Comparison of ENCODE assay signal across 22 mouse cellular contexts in the genomic region with DNA sequence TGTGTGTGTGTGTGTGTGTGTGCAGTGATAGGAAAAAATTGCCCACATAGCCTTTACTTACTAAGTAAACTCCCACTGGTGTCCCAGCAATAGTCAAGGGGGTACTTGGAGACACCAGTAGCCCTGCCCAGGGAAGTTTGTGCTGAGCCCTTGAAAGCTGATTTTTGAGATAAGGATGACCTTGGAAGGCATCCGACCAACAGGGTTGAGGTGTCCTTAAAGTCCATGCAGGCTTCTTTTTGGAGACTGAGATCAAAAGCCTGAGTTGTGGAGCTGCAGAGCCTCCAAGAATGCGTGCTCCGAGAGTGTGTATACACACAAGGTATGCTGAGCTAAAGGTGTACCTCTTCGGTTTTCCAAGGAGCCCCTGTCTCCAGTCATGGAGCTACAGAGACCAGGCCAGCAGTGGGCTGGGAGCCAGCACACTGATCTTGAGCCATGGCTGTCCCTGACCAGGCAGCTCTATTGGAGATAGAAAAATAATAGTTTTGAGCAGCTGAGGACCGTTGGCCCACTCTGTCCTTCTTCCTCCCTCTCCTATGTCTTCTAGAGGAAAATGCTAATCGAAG. TPM values are rescaled to one million over a fixed set of nuclear protein-coding genes. Genes with fewer than 3 reads are reported as not detected.
A peak's percentile ranks its signal among the peaks of the same experiment; 100 is the strongest.
DNase-seq lines count a peak whose midpoint lies in the region; ATAC-seq lines count a peak whose summit lies in the region.
"Had no signal": no experiment of that assay in that cellular context is flagged by ENCODE, and none has a peak within 500 bp of the region (broad histone marks: within the 10 kb centered on the region; RNA-seq: fewer than 3 reads in every experiment).

No protein-coding gene starts in this region.

- H3K4me1 ChIP-seq in hindbrain, embryonic 10.5 days (replicated peaks) = 0 out of 2 replicates have a peak, but pooled peaks cover 4% of the 10 kb centered on the region
- H3K4me1 ChIP-seq in hindbrain, embryonic 14.5 days (replicated peaks; ENCODE audit: control insufficient read depth, insufficient read depth, low read length) = no peaks in the 10 kb centered on the region
- no peaks in the 10 kb centered on the region for H3K4me1 ChIP-seq in liver, embryonic 12.5 days
- H3K4me1 ChIP-seq: embryonic facial prominence, embryonic 12.5 days; liver, embryonic 15.5 days; midbrain, embryonic 15.5 days had no signal

- H3K27ac ChIP-seq in hindbrain, embryonic 10.5 days = no peak overlapping the region
- no peak overlapping the region for H3K27ac ChIP-seq in hindbrain, embryonic 14.5 days
- H3K27ac ChIP-seq in liver, embryonic 12.5 days = no peak overlapping the region
- H3K27ac ChIP-seq: embryonic facial prominence, embryonic 12.5 days; liver, embryonic 15.5 days; midbrain, embryonic 15.5 days had no signal

- peaks cover 100% of the 10 kb centered on the region for H3K27me3 ChIP-seq in hindbrain, embryonic 10.5 days (ENCODE audit: insufficient read depth, poor library complexity, severe bottlenecking)
- peaks cover 99% of the 10 kb centered on the region for H3K27me3 ChIP-seq in hindbrain, embryonic 14.5 days (ENCODE audit: control insufficient read depth, insufficient read depth, low read length)
- H3K27me3 ChIP-seq in liver, embryonic 12.5 days (replicated peaks) = peaks cover 100% of the 10 kb centered on the region

- no peaks in the 10 kb centered on the region for H3K36me3 ChIP-seq in hindbrain, embryonic 10.5 days
- H3K36me3 ChIP-seq in hindbrain, embryonic 14.5 days (replicated peaks; ENCODE audit: control insufficient read depth, insufficient read depth) = no peaks in the 10 kb centered on the region
- no peaks in the 10 kb centered on the region for H3K36me3 ChIP-seq in liver, embryonic 12.5 days
- H3K36me3 ChIP-seq: embryonic facial prominence, embryonic 12.5 days; liver, embryonic 15.5 days; midbrain, embryonic 15.5 days had no signal

- H3K9me3 ChIP-seq in hindbrain, embryonic 10.5 days = no peaks in the 10 kb centered on the region
- H3K9me3 ChIP-seq in hindbrain, embryonic 14.5 days (ENCODE audit: control insufficient read depth, low read length) = no peaks in the 10 kb centered on the region
- no peaks in the 10 kb centered on the region for H3K9me3 ChIP-seq in liver, embryonic 12.5 days (replicated peaks)
- H3K9me3 ChIP-seq: embryonic facial prominence, embryonic 12.5 days; liver, embryonic 15.5 days; midbrain, embryonic 15.5 days had no signal

- H3K9ac ChIP-seq in hindbrain, embryonic 14.5 days = no peak overlapping the region
- H3K9ac ChIP-seq in liver, embryonic 12.5 days = no peak overlapping the region
- H3K9ac ChIP-seq: embryonic facial prominence, embryonic 12.5 days; liver, embryonic 15.5 days; midbrain, embryonic 15.5 days had no signal

- H3K4me3 ChIP-seq in hindbrain, embryonic 10.5 days = no peak overlapping the region
- H3K4me3 ChIP-seq in hindbrain, embryonic 14.5 days (replicated peaks; ENCODE audit: low read length) = no peak overlapping the region
- H3K4me3 ChIP-seq in liver, embryonic 12.5 days = no peak overlapping the region
- H3K4me3 ChIP-seq: embryonic facial prominence, embryonic 12.5 days; erythroblast, embryonic 14.5 days; liver, embryonic 15.5 days; midbrain, embryonic 15.5 days had no signal

- no peak for ATAC-seq in hindbrain, embryonic 14.5 days (ENCODE audit: low FRiP score)
- no peak for ATAC-seq in liver, embryonic 12.5 days
- ATAC-seq: forebrain, embryonic 14.5 days; inflammation-experienced regulatory T-cells, adult 6 months; midbrain, embryonic 15.5 days had no signal

- WGBS in hindbrain, embryonic 10.5 days = 10% methylated on average over 6 of the region's 6 CpGs
- 5% methylated on average over 6 of the region's 6 CpGs for WGBS in hindbrain, embryonic 14.5 days
- WGBS in liver, embryonic 12.5 days (ENCODE audit: insufficient replicate concordance) = 13% methylated on average over 6 of the region's 6 CpGs

- peak; percentile 31 for DNase-seq in hindbrain, embryonic 10.5 days (ENCODE audit: low spot score)
- no peak for DNase-seq in hindbrain, embryonic 14.5 days (ENCODE audit: low spot score)
- DNase-seq in kidney, adult 9 months = peak; percentile 22
- DNase-seq in kidney, postnatal 4 days = no peak
- peak; percentile 73 for DNase-seq in adrenal gland, postnatal 25 days
- DNase-seq in kidney, postnatal 14 days = peak; percentile 29
- DNase-seq in spleen, postnatal 14 days (ENCODE audit: low spot score in 2 of 2) = no peak
- DNase-seq: cerebellum, adult 11-12 months; gastrocnemius, postnatal 25 days had no signal

- H3K4me2 ChIP-seq in hindbrain, embryonic 14.5 days (replicated peaks) = no peak overlapping the region
- no peak overlapping the region for H3K4me2 ChIP-seq in liver, embryonic 12.5 days
- H3K4me2 ChIP-seq: embryonic facial prominence, embryonic 12.5 days; liver, embryonic 15.5 days; midbrain, embryonic 15.5 days had no signal

RNA-seq across cellular contexts. Expression of a gene that starts 8.9 kb away (rescaled TPM):
- not detected in 2 replicates for polyA plus RNA-seq in hindbrain, embryonic 10.5 days (2016; fragmentation: Nextera tagmentation; extraction: Ambion mirVana)
- 10.7 and 22.4 TPM in 2 replicates for polyA plus RNA-seq in hindbrain, embryonic 14.5 days (2014; fragmentation: Nextera tagmentation; extraction: Ambion mirVana)
- total RNA-seq in adrenal gland, postnatal 25 days (2021) = 202 and 263 TPM in 2 replicates
- not detected in 2 replicates for polyA plus RNA-seq in liver, embryonic 12.5 days (2016; fragmentation: Nextera tagmentation; extraction: Ambion mirVana)
- total RNA-seq: heart, adult 8-10 months; layer of hippocampus, adult 18-20 months; layer of hippocampus, postnatal 25 days; left cerebral cortex, postnatal 10 days had no signal
- polyA plus RNA-seq: erythroblast, embryonic 14.5 days; forebrain, embryonic 14.5 days; heart, embryonic 16.5 days; inflammation-experienced regulatory T-cells, adult 6 months; liver, embryonic 15.5 days; midbrain, embryonic 15.5 days had no signal

RNA-seq across cellular contexts. Expression of a gene that starts 19.4 kb away (rescaled TPM):
- polyA plus RNA-seq in hindbrain, embryonic 10.5 days (2016; fragmentation: Nextera tagmentation; extraction: Ambion mirVana) = 0.08 TPM in 1 of 2 replicates, not detected in the other
- polyA plus RNA-seq in hindbrain, embryonic 14.5 days (2014; fragmentation: Nextera tagmentation; extraction: Ambion mirVana) = 41.2 and 50.6 TPM in 2 replicates
- total RNA-seq in adrenal gland, postnatal 25 days (2021) = 84.9 and 94.6 TPM in 2 replicates
- polyA plus RNA-seq in liver, embryonic 12.5 days (2016; fragmentation: Nextera tagmentation; extraction: Ambion mirVana) = not detected in 2 replicates
- total RNA-seq: heart, adult 8-10 months; hematopoietic stem cell, adult 5-6 weeks; layer of hippocampus, adult 18-20 months; layer of hippocampus, postnatal 25 days; left cerebral cortex, postnatal 10 days had no signal
- polyA plus RNA-seq: embryonic facial prominence, embryonic 12.5 days; erythroblast, embryonic 14.5 days; forebrain, embryonic 14.5 days; heart, embryonic 16.5 days; inflammation-experienced regulatory T-cells, adult 6 months; liver, embryonic 15.5 days; midbrain, embryonic 15.5 days had no signal

RNA-seq across cellular contexts. Expression of a gene that starts 24.1 kb away (rescaled TPM):
- not detected in 2 replicates for polyA plus RNA-seq in hindbrain, embryonic 10.5 days (2016; fragmentation: Nextera tagmentation; extraction: Ambion mirVana)
- 40.8 and 45.6 TPM in 2 replicates for polyA plus RNA-seq in hindbrain, embryonic 14.5 days (2014; fragmentation: Nextera tagmentation; extraction: Ambion mirVana)
- 54.7 and 58.6 TPM in 2 replicates for total RNA-seq in adrenal gland, postnatal 25 days (2021)
- 0.18 and 0.37 TPM in 2 replicates for polyA plus RNA-seq in liver, embryonic 12.5 days (2016; fragmentation: Nextera tagmentation; extraction: Ambion mirVana)
- total RNA-seq: heart, adult 8-10 months; hematopoietic stem cell, adult 5-6 weeks; layer of hippocampus, adult 18-20 months; layer of hippocampus, postnatal 25 days; left cerebral cortex, postnatal 10 days had no signal
- polyA plus RNA-seq: embryonic facial prominence, embryonic 12.5 days; erythroblast, embryonic 14.5 days; forebrain, embryonic 14.5 days; inflammation-experienced regulatory T-cells, adult 6 months; midbrain, embryonic 15.5 days had no signal

RNA-seq across cellular contexts. Expression of a gene that starts 29.9 kb away (rescaled TPM):
- polyA plus RNA-seq in hindbrain, embryonic 10.5 days (2016; fragmentation: Nextera tagmentation; extraction: Ambion mirVana) = 0.31 TPM in 1 of 2 replicates, not detected in the other
- 71.4 and 90.1 TPM in 2 replicates for polyA plus RNA-seq in hindbrain, embryonic 14.5 days (2014; fragmentation: Nextera tagmentation; extraction: Ambion mirVana)
- total RNA-seq in adrenal gland, postnatal 25 days (2021) = 74.4 and 78.8 TPM in 2 replicates
- 0.30 TPM in 2 replicates for polyA plus RNA-seq in liver, embryonic 12.5 days (2016; fragmentation: Nextera tagmentation; extraction: Ambion mirVana)
- total RNA-seq: heart, adult 8-10 months; layer of hippocampus, adult 18-20 months; layer of hippocampus, postnatal 25 days; left cerebral cortex, postnatal 10 days had no signal
- polyA plus RNA-seq: embryonic facial prominence, embryonic 12.5 days; erythroblast, embryonic 14.5 days; forebrain, embryonic 14.5 days; heart, embryonic 16.5 days; inflammation-experienced regulatory T-cells, adult 6 months had no signal

RNA-seq across cellular contexts. Expression of a gene that starts 40.8 kb away (rescaled TPM):
- 0.14 and 6.3 TPM in 2 replicates for polyA plus RNA-seq in hindbrain, embryonic 10.5 days (2016; fragmentation: Nextera tagmentation; extraction: Ambion mirVana)
- polyA plus RNA-seq in hindbrain, embryonic 14.5 days (2014; fragmentation: Nextera tagmentation; extraction: Ambion mirVana) = 140 and 157 TPM in 2 replicates
- 36.5 and 36.8 TPM in 2 replicates for total RNA-seq in adrenal gland, postnatal 25 days (2021)
- 1.3 and 1.5 TPM in 2 replicates for polyA plus RNA-seq in liver, embryonic 12.5 days (2016; fragmentation: Nextera tagmentation; extraction: Ambion mirVana)
- total RNA-seq: layer of hippocampus, adult 18-20 months; layer of hippocampus, postnatal 25 days; left cerebral cortex, postnatal 10 days had no signal
- polyA plus RNA-seq: erythroblast, embryonic 14.5 days; forebrain, embryonic 14.5 days; inflammation-experienced regulatory T-cells, adult 6 months had no signal

Comparison
In these comparisons a context has a peak if more than half of its experiments do, and no peak if none do; other contexts are left out.
1. DNase-seq: peak in hindbrain, embryonic 10.5 days (single experiment), kidney, adult 9 months (single experiment), adrenal gland, postnatal 25 days (single experiment) and kidney, postnatal 14 days (single experiment); none in hindbrain, embryonic 14.5 days (single experiment), kidney, postnatal 4 days (0 of 2) and spleen, postnatal 14 days (0 of 2).
2. RNA of a gene that starts 8.9 kb away (polyA plus RNA-seq): 10.7 to 22.4 TPM in hindbrain, embryonic 14.5 days; not detected in hindbrain, embryonic 10.5 days and not detected in liver, embryonic 12.5 days; every median in the first group is over 10 times any median in the second.
3. RNA of a gene that starts 19.4 kb away (polyA plus RNA-seq): 41.2 to 50.6 TPM in hindbrain, embryonic 14.5 days; 0.08 TPM in hindbrain, embryonic 10.5 days and not detected in liver, embryonic 12.5 days; every median in the first group is over 10 times any median in the second.
4. RNA of a gene that starts 24.1 kb away (polyA plus RNA-seq): 40.8 to 45.6 TPM in hindbrain, embryonic 14.5 days; 0.18 to 0.37 TPM in liver, embryonic 12.5 days and not detected in hindbrain, embryonic 10.5 days; every median in the first group is over 10 times any median in the second.